Mouse (Mus musculus) layer of hippocampus, adult 18-20 months (tissue): Measurements from ENCODE around the gene Gm17622. TPM values are rescaled to one million over a fixed set of nuclear protein-coding genes. Genes with fewer than 3 reads are reported as not detected.

ENCODE experiments used
- DNase-seq, 2 experiments: peaks; one replicate each; pipeline ENCODE4 v3.0.0; 2022; ENCODE audit warnings: low spot score in 2 of 2
- total RNA-seq, 2 experiments: library from RNA; stranded (reverse); gene quantifications; 2 replicates each; pipeline ENCODE4 v1.2.3; 2021

Gene Gm17622
- total RNA-seq, 2 experiments from 2014 or later, result not detected

DNA sequence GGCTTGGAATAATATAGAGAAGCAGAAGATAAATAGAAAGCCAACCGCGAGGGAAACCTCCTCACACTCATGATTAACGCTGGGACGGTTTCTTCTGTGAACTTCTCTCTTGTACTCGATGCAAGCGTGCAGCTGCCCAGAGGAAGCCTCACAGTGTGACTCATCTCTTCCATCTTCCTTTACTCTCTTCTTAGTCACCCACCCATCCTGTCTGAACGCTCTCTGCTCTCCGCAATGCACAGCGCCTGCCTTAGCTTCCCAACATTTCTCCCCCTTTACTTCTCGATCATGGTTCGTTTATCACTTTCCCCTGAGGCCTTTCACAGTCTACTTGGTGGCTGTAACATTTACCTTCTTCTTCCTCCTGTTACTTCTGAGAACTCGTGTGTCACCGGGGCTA, 20.1 kb downstream of the Gm17622 start:
- no peak for DNase-seq

DNA sequence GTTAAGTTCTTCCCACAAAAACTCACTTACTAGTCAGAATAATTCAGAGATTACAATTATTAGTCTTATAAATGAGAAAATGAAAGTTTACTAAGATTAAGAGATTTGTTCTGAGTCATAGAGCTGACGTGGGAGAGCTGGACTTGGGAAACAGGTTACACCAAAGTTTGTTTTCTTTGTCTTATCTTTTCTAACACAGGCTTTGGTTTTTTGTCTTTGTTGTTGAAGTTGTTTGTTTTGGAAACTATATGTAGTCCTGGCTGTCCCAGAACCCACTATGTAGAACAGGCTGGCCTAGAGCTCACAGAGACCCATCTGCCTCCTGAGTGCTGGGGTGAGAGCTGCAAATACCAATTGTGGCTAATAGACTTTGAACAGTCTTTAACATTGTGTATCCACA, 20.7 kb downstream of the Gm17622 start:
- no peak for DNase-seq

DNA sequence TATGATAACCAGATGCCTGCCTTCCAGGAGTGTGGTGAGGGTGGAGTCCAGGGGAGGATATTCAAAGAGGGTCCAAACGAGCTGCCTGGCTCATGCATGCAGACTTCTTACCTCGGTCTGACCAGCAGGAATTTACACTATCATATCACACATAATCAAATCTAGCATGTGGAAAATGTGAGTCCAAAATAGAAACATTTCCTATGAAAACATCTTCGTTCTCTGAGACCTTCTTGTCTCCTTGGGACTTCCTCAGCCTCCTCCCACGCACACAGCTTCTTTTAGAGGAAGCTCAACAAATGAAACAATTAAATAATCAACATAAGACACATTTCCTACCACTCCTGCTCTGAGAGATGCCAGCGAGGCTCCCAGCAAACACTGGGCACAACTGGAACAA, 21.4 kb downstream of the Gm17622 start:
- no peak for DNase-seq

DNA sequence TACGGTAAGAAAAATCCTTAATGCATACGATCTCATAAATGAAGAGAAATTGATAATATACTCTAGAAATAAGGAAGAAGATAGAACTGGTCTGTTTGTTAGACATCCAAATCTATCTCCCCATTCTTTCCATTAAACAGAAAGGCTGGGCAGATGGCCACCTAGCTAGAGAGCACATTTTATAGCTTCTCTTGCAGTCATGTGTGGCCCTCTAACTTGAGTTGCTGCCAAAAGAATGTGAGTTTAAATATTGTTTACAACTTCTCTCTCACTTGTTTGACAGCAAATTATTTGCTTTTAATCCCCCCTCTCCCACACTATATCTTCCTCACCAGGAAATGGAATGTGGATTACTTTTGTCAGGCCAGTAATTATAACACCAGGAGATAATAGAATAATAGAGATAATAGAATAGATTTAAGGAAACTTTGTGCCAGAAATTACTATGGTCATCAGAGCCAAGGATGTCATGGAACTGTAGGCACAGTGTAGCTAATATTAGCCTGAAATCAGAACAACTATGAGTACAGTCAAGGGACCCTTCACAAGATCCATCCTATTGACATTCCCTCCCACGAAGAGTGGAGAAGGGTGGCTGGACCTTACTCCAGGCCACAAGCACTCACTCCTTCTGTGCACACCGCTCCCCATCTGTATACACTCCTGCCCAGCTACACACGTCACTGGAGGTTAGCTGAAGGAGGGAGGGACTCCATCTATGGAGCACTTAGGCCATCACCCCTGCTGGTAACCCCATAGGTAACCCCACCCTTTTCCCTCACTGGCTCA, 23.8 kb downstream of the Gm17622 start:
- no peak for DNase-seq

DNA sequence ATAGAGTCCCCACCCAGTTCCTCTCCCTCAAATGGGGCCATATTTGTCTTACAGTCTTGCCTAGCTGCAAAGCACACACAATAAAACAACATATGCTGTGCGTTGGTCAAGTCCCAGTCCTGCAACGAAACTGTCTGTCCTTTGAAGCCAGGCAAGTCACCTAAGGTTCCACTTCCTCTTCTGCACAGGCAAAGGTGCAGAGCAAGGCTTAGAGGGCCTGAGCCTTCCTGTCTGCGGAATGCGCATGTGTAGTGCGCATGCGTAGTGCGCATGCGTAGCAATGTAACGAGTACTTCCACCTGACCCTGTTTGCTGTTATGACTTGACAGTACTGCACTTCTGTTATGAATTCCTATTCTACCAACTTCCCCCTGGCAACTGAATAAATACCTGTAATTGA, 25.7 kb downstream of the Gm17622 start:
- no peak for DNase-seq

DNA sequence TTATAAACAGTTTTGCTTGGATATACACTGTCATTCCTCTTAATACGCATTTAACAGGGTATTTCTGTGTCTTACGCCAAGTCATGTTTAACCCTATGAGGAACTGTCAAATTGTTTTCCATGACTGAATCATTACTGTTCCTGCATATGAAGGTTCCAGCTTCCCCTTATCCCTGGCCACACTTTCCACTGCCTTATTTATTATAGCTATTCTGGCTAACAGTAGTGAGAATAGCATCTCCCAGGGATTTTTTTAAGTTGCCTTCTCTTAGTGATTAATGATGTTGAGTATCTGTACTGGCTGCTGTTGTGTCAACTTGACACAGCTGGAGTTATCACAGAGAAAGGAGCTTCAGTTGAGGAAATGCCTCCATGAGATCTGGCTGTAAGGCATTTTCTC, 26.8 kb downstream of the Gm17622 start:
- DNase-seq, result no peak

DNA sequence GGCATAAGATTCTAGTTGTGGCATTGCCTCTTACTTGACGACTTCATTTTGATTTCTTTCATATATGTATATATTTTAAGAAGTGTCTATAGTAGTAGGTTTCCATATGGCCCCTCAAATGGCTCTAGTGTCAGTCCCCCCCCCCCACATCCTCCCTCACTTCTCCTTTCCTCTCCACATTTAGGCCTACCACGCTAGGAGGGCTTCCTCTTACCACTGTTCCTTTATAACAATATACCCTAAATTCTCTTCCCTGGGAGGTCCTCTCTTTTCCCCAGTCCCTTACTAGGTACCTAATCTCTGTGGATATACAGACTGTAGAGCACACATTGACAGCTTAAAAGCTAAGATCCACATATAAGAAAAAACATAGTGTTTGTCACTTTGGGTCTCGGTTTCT, 30.8 kb downstream of the Gm17622 start:
- DNase-seq, result no peak

DNA sequence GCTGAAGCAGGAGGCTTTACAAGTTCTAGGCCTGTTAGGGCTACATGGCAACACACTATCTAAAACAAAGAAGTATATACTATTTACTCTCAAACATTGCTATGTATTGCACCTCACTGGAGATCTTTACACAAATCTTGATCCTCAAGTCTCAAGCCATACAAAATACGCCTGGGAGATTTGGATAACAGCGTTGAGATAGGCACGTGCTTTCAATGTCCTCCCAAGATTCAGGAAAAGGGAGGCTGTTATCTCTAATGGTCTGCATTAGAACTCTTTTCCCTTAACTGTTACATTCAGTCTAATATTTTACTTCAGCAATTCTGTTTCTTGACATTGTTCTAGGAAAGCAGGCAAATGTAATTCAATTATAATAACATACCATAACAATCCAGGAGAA, 36.5 kb downstream of the Gm17622 start:
- DNase-seq, result no peak

DNA sequence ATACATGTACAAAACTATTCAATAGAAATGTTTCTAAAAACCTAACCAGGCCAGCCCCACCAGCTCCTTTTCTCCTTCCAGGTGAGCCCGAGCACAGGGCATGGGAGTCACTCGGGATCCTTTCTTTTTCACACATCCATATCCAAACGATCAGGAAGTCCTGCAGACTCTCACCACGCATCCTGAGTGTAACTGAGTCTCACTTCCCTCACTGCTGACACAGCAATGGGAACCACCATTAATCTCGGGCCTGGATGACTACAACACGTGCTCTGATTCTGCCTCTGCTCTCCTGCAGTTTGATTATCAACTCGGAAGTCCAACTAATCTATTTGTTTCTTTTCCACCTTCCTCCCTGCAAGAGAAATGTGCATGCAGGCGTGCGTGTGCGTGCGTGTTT, 37.3 kb downstream of the Gm17622 start:
- no peak for DNase-seq

DNA sequence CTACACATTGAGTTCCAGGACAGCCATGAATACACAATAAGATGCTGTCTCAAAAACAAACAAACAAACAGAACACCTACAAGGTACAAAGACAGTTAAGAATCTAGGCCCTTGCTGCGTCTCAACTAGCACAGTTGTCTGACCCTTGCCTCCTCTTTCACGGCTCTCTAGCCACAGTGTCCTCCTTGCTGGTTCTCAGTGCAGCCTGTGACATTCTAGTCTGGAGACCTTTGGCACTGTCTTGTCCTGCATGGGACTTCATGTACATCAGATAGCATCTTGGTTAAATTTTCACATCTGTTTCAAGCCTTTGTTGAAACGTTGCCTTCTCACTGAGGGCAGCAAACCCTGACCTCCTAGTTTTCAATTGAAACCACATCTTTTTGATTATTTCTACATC, 38.2 kb downstream of the Gm17622 start:
- no peak for DNase-seq

DNA sequence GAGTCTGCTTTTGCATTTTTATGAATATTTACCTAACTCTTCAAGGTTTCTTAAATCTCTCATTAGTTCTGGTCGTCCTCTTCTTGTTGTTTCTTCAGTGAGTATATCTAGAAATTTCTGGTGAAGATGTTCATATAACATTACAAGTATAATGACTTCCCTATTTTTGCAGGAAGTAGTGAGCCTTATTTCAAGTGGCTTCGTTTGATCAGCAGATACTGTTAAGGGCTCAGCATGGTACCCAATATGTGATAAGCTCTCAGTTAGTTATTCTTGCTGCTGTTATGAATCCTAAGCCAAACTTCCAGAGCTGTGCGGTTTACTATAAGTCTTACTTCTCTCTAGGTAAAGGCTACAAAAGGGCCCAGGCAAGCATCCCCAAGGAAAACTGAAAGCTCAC, 39.0 kb downstream of the Gm17622 start:
- DNase-seq, result no peak

DNA sequence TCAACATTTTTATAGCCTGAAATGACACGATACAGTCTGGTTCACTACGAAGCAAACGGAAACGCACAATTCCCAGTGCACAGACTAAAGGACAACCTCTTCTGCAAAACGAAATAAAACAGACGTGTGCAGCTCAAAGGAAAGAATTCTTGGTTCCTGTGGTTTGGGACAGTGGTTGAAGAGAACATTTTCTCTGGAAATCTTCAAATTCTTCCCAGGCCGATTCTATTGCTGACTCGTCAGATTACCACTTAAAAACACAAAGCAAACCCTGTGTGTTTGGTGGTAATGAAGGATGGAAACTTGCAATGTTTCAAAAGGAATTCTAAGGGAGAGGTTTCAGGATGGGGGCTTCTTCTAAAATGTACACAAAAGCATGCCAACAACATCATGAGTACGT, 39.5 kb downstream of the Gm17622 start:
- no peak for DNase-seq

DNA sequence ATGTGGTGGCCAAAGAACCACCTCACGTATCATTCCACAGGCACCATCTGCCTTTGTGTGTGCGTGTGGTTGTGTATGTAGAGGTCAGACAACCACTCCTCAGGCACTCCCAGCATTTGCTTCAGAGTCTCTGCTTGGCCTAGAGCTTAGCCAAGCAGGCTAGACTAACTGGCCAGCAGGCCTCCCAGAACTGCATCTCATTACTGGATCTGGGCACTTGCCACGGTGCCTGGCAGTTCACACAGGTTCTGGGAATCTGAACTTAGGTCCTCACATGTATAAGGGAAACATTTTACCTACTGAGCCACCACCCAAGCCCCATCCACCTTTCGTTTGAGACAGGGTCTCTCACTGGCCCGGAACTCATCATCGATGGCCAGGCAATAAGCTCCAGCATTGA, 41.6 kb downstream of the Gm17622 start:
- no peak for DNase-seq

DNA sequence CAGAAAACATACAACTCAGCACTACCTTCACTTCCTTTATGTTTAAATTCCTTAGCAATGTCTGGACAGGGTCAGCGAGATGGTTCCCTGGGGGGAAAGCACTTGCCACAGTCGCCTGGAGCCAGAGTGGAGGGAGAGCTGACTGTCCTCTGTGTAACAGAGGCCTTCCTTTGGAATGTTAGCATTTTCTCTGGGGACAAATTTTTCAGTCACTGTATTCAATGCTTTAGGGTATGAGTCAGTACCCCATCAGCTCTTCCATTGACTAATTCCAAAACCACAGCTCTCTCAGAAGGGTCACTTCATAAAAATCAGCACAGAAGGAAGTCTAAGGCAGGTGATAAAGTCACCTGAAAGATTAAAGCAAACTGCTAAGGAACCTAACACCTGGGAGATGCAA, 43.2 kb downstream of the Gm17622 start:
- DNase-seq, result no peak

DNA sequence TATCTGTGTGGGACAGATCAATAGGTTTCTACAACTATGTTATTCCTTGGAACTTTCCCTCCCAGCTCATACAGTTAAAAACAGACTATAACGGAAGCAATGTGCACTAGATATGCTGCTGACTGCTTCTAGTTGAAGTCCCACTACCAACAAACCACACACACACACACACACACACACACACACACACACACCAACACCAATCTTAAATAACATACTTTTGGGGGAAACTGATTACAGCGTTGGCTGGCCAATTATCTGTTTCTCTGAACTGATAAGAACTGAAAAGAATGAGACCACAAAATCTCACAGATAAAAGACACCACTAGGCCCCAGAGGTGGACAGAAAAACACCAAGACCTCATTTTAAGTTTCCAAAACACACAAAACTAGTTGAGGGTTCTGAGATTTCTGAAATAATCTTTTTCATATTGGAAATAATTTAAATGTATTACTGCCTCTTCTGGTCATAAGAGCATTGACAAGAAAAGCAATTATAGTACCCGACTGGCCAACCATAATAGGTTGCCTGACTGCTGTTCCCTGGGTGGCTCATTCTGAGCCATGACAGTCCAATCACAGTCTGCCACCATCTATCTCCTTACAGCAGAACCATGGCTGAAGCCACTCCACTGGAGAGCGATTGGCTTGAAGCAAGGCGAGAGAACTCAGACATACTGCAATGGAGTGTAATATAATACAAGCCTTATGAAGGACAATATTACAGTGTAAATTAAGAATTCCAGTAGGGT, 46.5 kb downstream of the Gm17622 start:
- no peak for DNase-seq

DNA sequence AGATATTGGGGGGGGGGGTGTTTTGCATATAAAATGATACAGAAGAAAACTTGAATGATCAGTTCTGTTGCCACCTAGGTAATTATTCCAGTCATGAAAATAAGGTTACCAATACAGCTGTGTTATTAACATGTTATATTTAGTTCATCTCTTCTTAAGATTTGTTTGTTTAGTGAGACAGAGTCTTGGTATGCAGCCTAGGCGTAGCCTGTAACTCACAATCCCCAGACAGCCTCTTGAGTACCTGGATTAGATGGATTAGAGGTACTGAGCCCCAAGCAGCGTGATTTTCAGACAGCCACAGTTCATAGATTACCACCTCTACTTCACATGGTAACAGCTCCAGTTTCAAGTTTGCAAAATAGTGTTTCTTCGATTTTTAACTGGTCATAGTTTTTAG, 47.6 kb downstream of the Gm17622 start:
- no peak for DNase-seq

Other genes with a start within 250 kb of the Gm17622 start
- gene Poc5, start 102.4 kb upstream of the Gm17622 start, total RNA-seq, result 10 to 100 TPM; 32.5 to 36.1 TPM
- under 1 TPM; 0.13 to 0.37 TPM for gene Ankdd1b, start 19.5 kb upstream of the Gm17622 start, total RNA-seq
- gene Polk, start 51.8 kb downstream of the Gm17622 start, total RNA-seq, result 10 to 100 TPM; 13.5 to 14.3 TPM
- gene Col4a3bp, start 51.9 kb downstream of the Gm17622 start, total RNA-seq, result 10 to 100 TPM; 65.4 to 73.8 TPM
- 100 to 1,000 TPM; 111 to 128 TPM for gene Hmgcr, start 180.2 kb downstream of the Gm17622 start, total RNA-seq